Mouse (Mus musculus): ENCODE results near the gene Tbl2. TPM values are rescaled to one million over a fixed set of nuclear protein-coding genes. Genes with fewer than 3 reads are reported as not detected.

Gene Tbl2
- total and polyA plus RNA-seq, 3 experiments = 5.8 to 10.6 (median 9.9) TPM

DNA sequence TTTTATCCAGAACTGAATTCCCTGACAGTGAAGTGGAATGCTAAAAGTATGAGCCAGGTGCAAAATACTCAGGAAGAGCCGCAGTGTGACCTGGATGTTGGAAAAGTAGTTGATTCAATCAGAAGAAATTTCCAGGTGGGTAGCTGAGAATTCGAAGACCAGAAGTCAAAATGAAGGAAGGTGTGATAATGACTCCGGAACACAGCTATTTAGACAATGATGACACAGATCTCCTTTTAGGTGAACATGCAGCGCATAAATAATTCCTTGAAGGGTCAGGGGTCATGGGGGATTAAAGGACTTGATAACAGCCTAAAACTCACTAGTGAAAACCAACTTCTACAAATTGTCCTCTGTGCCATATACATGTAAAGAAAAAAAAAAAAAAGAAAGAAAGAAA is 18.0 kb downstream of the Tbl2 start:
- Histone ChIP-seq H3K27me3 (ENCODE audit: control insufficient read depth, insufficient read depth, low read length) (no peaks in the 10 kb centered on the region), H3K9ac (ENCODE audit: low read depth, low read length) (no peak overlapping the region), H3K4me1 (ENCODE audit: control insufficient read depth, insufficient read depth, low read length) (peaks cover 1% of the 10 kb centered on the region; the same call in 1 of the 2 replicates), H3K79me2 (replicated peaks; ENCODE audit: control insufficient read depth, insufficient read depth, low read length) (no peaks in the 10 kb centered on the region), H3K27ac (peak overlapping the region; percentile 99; the same call in 1 of the 2 replicates), H3K4me3 (no peak overlapping the region), H3K36me3 (ENCODE audit: control insufficient read depth, insufficient read depth, low read length) (no peaks in the 10 kb centered on the region)
- intact Hi-C loops (cut with DNase I) = no loop called here
- whole genome bisulfite sequencing = 95% methylated on average over 4 of the region's 4 CpGs
- no peak for TF ChIP-seq POLR2A (IDR thresholded peaks at IDR 0.05; ENCODE audit: insufficient read depth, low read depth, low read length)
- TF ChIP-seq CTCF (IDR thresholded peaks at IDR 0.05) = no peak
- no peak for TF ChIP-seq EP300 (IDR thresholded peaks at IDR 0.05; ENCODE audit: insufficient read depth, low read depth, low read length)
- DNase-seq = no peak

DNA sequence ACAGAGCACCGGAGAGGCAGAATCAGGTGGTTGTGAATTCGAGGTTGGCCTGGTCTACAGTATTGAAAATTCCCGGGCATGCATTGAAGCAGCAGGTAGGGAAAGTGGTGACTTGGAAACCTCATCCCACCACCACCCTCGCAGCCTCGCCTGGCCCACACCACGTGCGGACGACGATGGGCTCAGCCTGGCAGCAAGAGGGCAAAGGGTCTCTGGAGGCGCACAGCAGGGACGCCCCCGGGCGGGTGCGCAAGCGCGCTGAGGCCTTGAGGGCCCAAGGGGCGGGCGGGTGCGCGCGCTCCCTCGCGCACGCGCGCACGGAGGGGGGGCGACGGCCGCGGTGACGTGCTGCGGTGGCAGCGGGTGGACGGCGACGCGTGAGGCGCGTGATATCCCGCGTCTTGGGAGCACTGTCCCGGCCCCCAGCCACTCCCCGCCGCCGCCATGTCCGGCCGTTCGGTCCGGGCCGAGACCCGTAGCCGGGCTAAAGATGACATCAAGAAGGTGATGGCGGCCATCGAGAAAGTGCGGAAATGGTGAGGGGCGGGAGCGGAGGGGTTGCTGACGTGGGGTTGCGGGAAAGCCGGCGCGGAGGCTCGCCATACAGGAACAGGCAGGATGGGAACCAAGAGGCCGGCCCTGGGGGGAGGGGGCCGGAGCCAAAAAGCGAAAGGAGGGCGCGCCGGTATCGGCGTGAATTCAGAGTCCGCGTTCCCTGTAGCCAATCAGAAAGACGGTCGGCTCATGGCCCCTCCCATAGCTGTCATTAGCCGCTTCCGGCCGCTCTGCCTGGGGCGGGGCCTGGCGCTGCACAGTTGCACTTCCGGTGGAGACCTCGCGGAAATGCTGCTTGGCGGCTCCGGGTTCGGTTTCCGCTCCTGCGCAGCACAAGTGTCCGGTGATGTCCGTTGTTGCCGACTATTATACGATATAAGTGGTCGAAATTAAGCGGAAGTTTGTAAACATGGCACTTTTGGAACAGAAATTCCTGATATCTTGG is 18.9 kb downstream of the Tbl2 start, which contains the start of gene Bcl7b:
Gene Bcl7b (plus strand): TSS at position 221 of the 1,000 bp plus-strand sequence.
- Histone ChIP-seq H3K36me3 (ENCODE audit: control insufficient read depth, insufficient read depth, low read length) (no peaks in the 10 kb centered on the region), H3K9ac (ENCODE audit: low read depth, low read length) (peak within 1 kb of the TSS; percentile 96), H3K4me1 (ENCODE audit: control insufficient read depth, insufficient read depth, low read length) (peaks cover 1% of the 10 kb centered on the region; the same call in 1 of the 2 replicates), H3K79me2 (replicated peaks; ENCODE audit: control insufficient read depth, insufficient read depth, low read length) (no peaks in the 10 kb centered on the region), H3K27ac (peak within 1 kb of the TSS; percentile 99), H3K4me3 (peak within 1 kb of the TSS; percentile 72), H3K27me3 (ENCODE audit: control insufficient read depth, insufficient read depth, low read length) (no peaks in the 10 kb centered on the region)
- 2% methylated on average over 94 of the region's 95 CpGs for WGBS
- TF ChIP-seq CTCF (IDR thresholded peaks at IDR 0.05) (peak; percentile 37), POLR2A (IDR thresholded peaks at IDR 0.05; ENCODE audit: insufficient read depth, low read depth, low read length) (peak; percentile 73), EP300 (IDR thresholded peaks at IDR 0.05; ENCODE audit: insufficient read depth, low read depth, low read length) (peak; percentile 64; the same call in 1 of the 2 replicates)
- intact Hi-C loops (cut with DNase I) = loop anchor here (1.0 kb wide), 1 partner anchor 18 kb away; no protein-coding TSS in a partner anchor
- peak; percentile 96 to 99 for DNase-seq

DNA sequence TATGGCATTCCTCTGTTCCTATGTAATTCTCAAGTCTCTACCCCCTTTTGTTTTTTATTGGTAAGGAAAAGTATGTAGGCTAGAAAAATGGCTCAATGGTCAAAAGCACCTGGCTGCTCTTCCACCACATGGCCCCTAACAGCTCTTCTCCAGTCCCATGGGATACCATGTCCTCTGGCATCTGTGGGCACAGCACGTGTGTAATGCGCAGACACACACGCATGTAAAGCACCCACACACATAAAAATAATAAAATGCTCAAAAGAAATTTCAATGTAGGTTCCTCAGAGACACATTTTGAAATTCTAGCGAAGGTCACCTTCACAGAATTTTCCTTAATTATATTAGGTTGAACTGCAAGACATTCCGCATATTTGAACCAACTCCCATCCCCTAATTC is 20.0 kb downstream of the Tbl2 start:
- DNase-seq = no peak
- Histone ChIP-seq H3K9ac (ENCODE audit: low read depth, low read length) (no peak overlapping the region), H3K79me2 (replicated peaks; ENCODE audit: control insufficient read depth, insufficient read depth, low read length) (no peaks in the 10 kb centered on the region), H3K27me3 (ENCODE audit: control insufficient read depth, insufficient read depth, low read length) (no peaks in the 10 kb centered on the region), H3K4me3 (peak overlapping the region; percentile 72), H3K27ac (peak overlapping the region; percentile 99), H3K36me3 (ENCODE audit: control insufficient read depth, insufficient read depth, low read length) (no peaks in the 10 kb centered on the region), H3K4me1 (ENCODE audit: control insufficient read depth, insufficient read depth, low read length) (peaks cover 1% of the 10 kb centered on the region; the same call in 1 of the 2 replicates)
- intact Hi-C loops (cut with DNase I) = no loop called here
- TF ChIP-seq CTCF (IDR thresholded peaks at IDR 0.05) (no peak), POLR2A (IDR thresholded peaks at IDR 0.05; ENCODE audit: insufficient read depth, low read depth, low read length) (no peak), EP300 (IDR thresholded peaks at IDR 0.05; ENCODE audit: insufficient read depth, low read depth, low read length) (no peak)
- WGBS = 82% methylated on average over 5 of the region's 5 CpGs

DNA sequence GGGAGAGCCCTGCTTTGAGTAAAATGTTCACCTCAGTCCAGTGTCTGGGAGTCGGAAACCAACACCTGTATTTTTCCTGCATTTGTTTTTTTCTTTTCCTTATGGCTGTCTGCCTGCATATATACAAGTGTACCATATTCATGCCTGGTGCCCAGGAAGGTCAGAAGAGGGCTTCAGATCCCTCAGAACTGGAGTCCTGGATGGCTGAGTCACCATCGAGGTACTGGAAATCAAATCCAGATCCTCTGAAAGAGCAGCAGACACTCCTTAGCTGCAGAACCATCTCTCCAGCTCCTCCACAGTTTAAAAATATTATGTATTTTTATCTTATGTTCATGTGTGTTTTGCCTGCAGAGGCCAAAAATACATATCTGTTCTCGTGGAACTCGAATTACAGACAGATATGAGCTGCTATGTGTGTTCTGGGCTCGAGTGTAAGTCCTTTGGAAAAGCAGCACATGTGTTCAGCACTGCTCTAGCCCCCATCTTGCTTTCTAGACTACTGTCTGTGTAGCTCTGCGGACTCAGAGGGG is 22.3 kb downstream of the Tbl2 start:
- H3K4me3 ChIP-seq = no peak overlapping the region
- H3K27me3 ChIP-seq (ENCODE audit: control insufficient read depth, insufficient read depth, low read length) = no peaks in the 10 kb centered on the region
- no peak for DNase-seq
- 80% methylated on average over 6 of the region's 6 CpGs for WGBS
- H3K27ac ChIP-seq = no peak overlapping the region
- H3K4me1 ChIP-seq (ENCODE audit: control insufficient read depth, insufficient read depth, low read length) = peaks cover 1% of the 10 kb centered on the region; the same call in 1 of the 2 replicates
- TF ChIP-seq POLR2A (IDR thresholded peaks at IDR 0.05; ENCODE audit: insufficient read depth, low read depth, low read length) (no peak), CTCF (IDR thresholded peaks at IDR 0.05) (no peak), EP300 (IDR thresholded peaks at IDR 0.05; ENCODE audit: insufficient read depth, low read depth, low read length) (no peak)
- no peaks in the 10 kb centered on the region for H3K36me3 ChIP-seq (ENCODE audit: control insufficient read depth, insufficient read depth, low read length)
- intact Hi-C loops (cut with DNase I) = no loop called here
- no peaks in the 10 kb centered on the region for H3K79me2 ChIP-seq (replicated peaks; ENCODE audit: control insufficient read depth, insufficient read depth, low read length)
- no peak overlapping the region for H3K9ac ChIP-seq (ENCODE audit: low read depth, low read length)

- no peak overlapping the region for H3K9ac ChIP-seq (ENCODE audit: low read depth, low read length)
- no peaks in the 10 kb centered on the region for H3K79me2 ChIP-seq (replicated peaks; ENCODE audit: control insufficient read depth, insufficient read depth, low read length)
- no peaks in the 10 kb centered on the region for H3K36me3 ChIP-seq (ENCODE audit: control insufficient read depth, insufficient read depth, low read length)
- H3K4me1 ChIP-seq (ENCODE audit: control insufficient read depth, insufficient read depth, low read length) = peaks cover 1% of the 10 kb centered on the region; the same call in 1 of the 2 replicates
- no peaks in the 10 kb centered on the region for H3K27me3 ChIP-seq (ENCODE audit: control insufficient read depth, insufficient read depth, low read length)
- H3K4me3 ChIP-seq = no peak overlapping the region
- H3K27ac ChIP-seq = no peak overlapping the region
- no peak for TF ChIP-seq EP300 (IDR thresholded peaks at IDR 0.05; ENCODE audit: insufficient read depth, low read depth, low read length)
- no peak for TF ChIP-seq POLR2A (IDR thresholded peaks at IDR 0.05; ENCODE audit: insufficient read depth, low read depth, low read length)
- no peak for TF ChIP-seq CTCF (IDR thresholded peaks at IDR 0.05)
- intact Hi-C loops (cut with DNase I) = no loop called here
- WGBS = 94% methylated on average over 5 of the region's 5 CpGs
- DNase-seq = no peak
Observed at GRCm38 (mm10) chr5:135172986-135173385, 23.5 kb downstream of the Tbl2 start.

Data from heart, adult 2 months (tissue).